Mouse (Mus musculus): ENCODE results near the gene Clip2.

- TF ChIP-seq POLR2A (IDR thresholded peaks at IDR 0.05; ENCODE audit: low read depth, low read length) (no peak), CTCF (IDR thresholded peaks at IDR 0.05; ENCODE audit: borderline replicate concordance, insufficient read depth, low read length) (no peak)
These were observed 97.8 kb downstream of the Clip2 start for GRCm38 (mm10) chr5:134454421-134454820.
